Mouse (Mus musculus) midbrain, postnatal 0 days (tissue): ENCODE data around the gene Rrn3. TPM values are rescaled to one million over a fixed set of nuclear protein-coding genes. Genes with fewer than 3 reads are reported as not detected.
"Not testable (repeated sequence)": the region's sequence is repeated elsewhere in the genome, so short reads cannot be mapped to it uniquely, and the experiment has no call there.

Source experiments
- ATAC-seq: fragments of 200-750 bp; cut with Nextera tagmentation; 2 replicates; pipeline ENCODE4 v1.8.0; 2017; ENCODE audit warnings: moderate number of reproducible peaks, mild to moderate bottlenecking, moderate TSS enrichment, moderate library complexity; ENCODE audit not compliant: low FRiP score
- DNase-seq: peaks from one replicate; pipeline ENCODE4 v3.0.0-alpha.2; 2015; ENCODE audit warnings: low spot score
- H3K27ac ChIP-seq: fragments of 300-500 bp; sonication (generic); 2 replicates; pipeline ENCODE4 v1.5.1; 2014; ENCODE audit warnings: low read depth, mild to moderate bottlenecking, low read length, mixed read lengths
- H3K27me3 ChIP-seq: fragments of 300-500 bp; sonication (generic); 2 replicates; pipeline ENCODE4 v1.6.1; 2014; ENCODE audit warnings: low read length, control low read depth, mixed read lengths; ENCODE audit not compliant: insufficient read depth
- H3K36me3 ChIP-seq: fragments of 300-500 bp; sonication (generic); 2 replicates; pipeline ENCODE4 v1.6.1; 2014; ENCODE audit warnings: low read length, control low read depth, mixed read lengths; ENCODE audit not compliant: insufficient read depth
- H3K4me1 ChIP-seq: fragments of 300-500 bp; sonication (generic); 2 replicates; pipeline ENCODE4 v1.6.1; 2014; ENCODE audit warnings: mild to moderate bottlenecking, control low read depth, antibody characterized with exemption, low read length, mixed read lengths; ENCODE audit not compliant: insufficient read depth
- H3K4me2 ChIP-seq: fragments of 300-500 bp; sonication (generic); 2 replicates; pipeline ENCODE4 v1.6.1; 2014; ENCODE audit warnings: low read depth, mild to moderate bottlenecking, low read length, mixed read lengths; ENCODE audit not compliant: poor library complexity, severe bottlenecking
- H3K4me3 ChIP-seq: fragments of 300-500 bp; sonication (generic); 2 replicates; pipeline ENCODE4 v1.5.1; 2014; ENCODE audit warnings: low read depth, mild to moderate bottlenecking, low read length, moderate library complexity
- H3K9ac ChIP-seq: fragments of 300-500 bp; sonication (generic); replicated peaks from 2 replicates; pipeline ENCODE4 v1.6.1; 2014; ENCODE audit warnings: mild to moderate bottlenecking, low read length, moderate library complexity, mixed read lengths; ENCODE audit not compliant: poor library complexity, severe bottlenecking
- H3K9me3 ChIP-seq: fragments of 300-500 bp; sonication (generic); 2 replicates; pipeline ENCODE4 v1.6.1; 2016; ENCODE audit warnings: low read length, control low read depth
- CTCF ChIP-seq: IDR thresholded peaks from 2 replicates; pipeline ENCODE4 v1.5.1; 2016; ENCODE audit warnings: antibody characterized with exemption, mild to moderate bottlenecking
- WGBS: fragments of 180-500 bp; shearing (Covaris S2); extraction: QIAGEN DNeasy Blood & Tissue Kit; methylation state at CpG from one replicate; pipeline ENCODE4 v1.1.7; 2014; 5-methylcytosine and 5-hydroxymethylcytosine counted together
- polyA plus RNA-seq: library from polyadenylated mRNA; unstranded; fragments of >200 nt; fragmentation: Nextera tagmentation; extraction: Ambion mirVana; gene quantifications from 2 replicates; pipeline ENCODE4 v1.2.1, GENCODE M21; 2015
- total RNA-seq: library from RNA; depleted of rRNA; stranded (reverse); fragments of >200 nt; gene quantifications from 2 replicates; pipeline ENCODE4 v1.2.3, GENCODE M21; 2014

Gene Rrn3
- total and polyA plus RNA-seq, 2 experiments from 2014 or later = 77.5 to 80.8 TPM

- DNase-seq (no peak), ATAC-seq (peak; percentile 61)
- no peaks in the 10 kb centered on the region for H3K9me3 ChIP-seq
- H3K9ac ChIP-seq = no peak overlapping the region
- H3K4me2 ChIP-seq = peak overlapping the region; percentile 83
- peaks cover 4% of the 10 kb centered on the region; the same call in 1 of the 2 replicates for H3K4me1 ChIP-seq
- 69% methylated on average over 8 of the region's 8 CpGs for WGBS
- H3K27ac ChIP-seq = no peak overlapping the region
- H3K4me3 ChIP-seq = peak overlapping the region; percentile 56
- TF ChIP-seq CTCF = no peak
- H3K27me3 ChIP-seq = no peaks in the 10 kb centered on the region
- no peaks in the 10 kb centered on the region for H3K36me3 ChIP-seq
Measured at GRCm38 (mm10) chr16:13753986-13754385, 26.5 kb upstream of the Rrn3 start.

- Histone ChIP-seq H3K4me2 (peak overlapping the region; percentile 83), H3K9ac (peak overlapping the region; percentile 55), H3K36me3 (no peaks in the 10 kb centered on the region), H3K27me3 (no peaks in the 10 kb centered on the region), H3K4me1 (peaks cover 4% of the 10 kb centered on the region; the same call in 1 of the 2 replicates), H3K4me3 (peak overlapping the region; percentile 56), H3K27ac (peak overlapping the region; percentile 27), H3K9me3 (no peaks in the 10 kb centered on the region)
- under 1% methylated on average over 65 of the region's 65 CpGs for WGBS
- peak; percentile 97 for ATAC-seq
- peak; percentile 97 for DNase-seq
- TF ChIP-seq CTCF = no peak
Measured at GRCm38 (mm10) chr16:13754400-13755190, 25.9 kb upstream of the Rrn3 start.

GRCm38 (mm10) chr16:13757823-13758222 is 22.7 kb upstream of the Rrn3 start:
- Histone ChIP-seq H3K4me3 (no peak overlapping the region), H3K4me2 (no peak overlapping the region), H3K9ac (no peak overlapping the region), H3K36me3 (no peaks in the 10 kb centered on the region), H3K4me1 (peaks cover 4% of the 10 kb centered on the region; the same call in 1 of the 2 replicates), H3K9me3 (no peaks in the 10 kb centered on the region), H3K27ac (no peak overlapping the region), H3K27me3 (no peaks in the 10 kb centered on the region)
- no peak for TF ChIP-seq CTCF
- DNase-seq = no peak
- 100% methylated on average over 2 of the region's 2 CpGs for WGBS
- ATAC-seq = no peak

GRCm38 (mm10) chr16:13762807-13763206 is 17.7 kb upstream of the Rrn3 start:
- not testable (repeated sequence) for DNase-seq, H3K4me1 ChIP-seq, H3K4me2 ChIP-seq, ATAC-seq, H3K9me3 ChIP-seq, H3K4me3 ChIP-seq, H3K36me3 ChIP-seq, H3K27ac ChIP-seq, H3K27me3 ChIP-seq, H3K9ac ChIP-seq
- WGBS = 84% methylated on average over 1 of the region's 1 CpGs

- ATAC-seq = no peak
Measured at GRCm38 (mm10) chr16:13764519-13764918, 16.0 kb upstream of the Rrn3 start.

GRCm38 (mm10) chr16:13766367-13766766 is 14.1 kb upstream of the Rrn3 start:
- Histone ChIP-seq H3K4me2 (no peak overlapping the region), H3K9ac (no peak overlapping the region), H3K27ac (no peak overlapping the region), H3K4me3 (no peak overlapping the region), H3K27me3 (no peaks in the 10 kb centered on the region), H3K36me3 (no peaks in the 10 kb centered on the region), H3K4me1 (no peaks in the 10 kb centered on the region), H3K9me3 (no peaks in the 10 kb centered on the region)
- DNase-seq = no peak
- no peak for TF ChIP-seq CTCF
- ATAC-seq = no peak

More at GRCm38 (mm10) chr16:13764519-13764918, 16.0 kb upstream of the Rrn3 start:
- Histone ChIP-seq H3K4me2 (no peak overlapping the region), H3K4me3 (no peak overlapping the region), H3K27me3 (no peaks in the 10 kb centered on the region), H3K4me1 (no peaks in the 10 kb centered on the region), H3K27ac (no peak overlapping the region), H3K9me3 (no peaks in the 10 kb centered on the region), H3K9ac (no peak overlapping the region), H3K36me3 (no peaks in the 10 kb centered on the region)
- no peak for TF ChIP-seq CTCF
- WGBS = 71% methylated on average over 3 of the region's 3 CpGs
- no peak for DNase-seq

GRCm38 (mm10) chr16:13771603-13772002 is 8.9 kb upstream of the Rrn3 start:
- not testable (repeated sequence) for H3K4me2 ChIP-seq, H3K27me3 ChIP-seq, H3K36me3 ChIP-seq, H3K9ac ChIP-seq, H3K27ac ChIP-seq, H3K9me3 ChIP-seq, DNase-seq, H3K4me1 ChIP-seq, H3K4me3 ChIP-seq, ATAC-seq
- 86% methylated on average over 4 of the region's 4 CpGs for WGBS

- H3K4me2 ChIP-seq, H3K36me3 ChIP-seq, H3K9me3 ChIP-seq, H3K9ac ChIP-seq, ATAC-seq, H3K27me3 ChIP-seq, H3K27ac ChIP-seq, DNase-seq, H3K4me1 ChIP-seq, H3K4me3 ChIP-seq: not testable (repeated sequence)
- 84% methylated on average over 5 of the region's 5 CpGs for WGBS
Measured at GRCm38 (mm10) chr16:13772051-13772450, 8.5 kb upstream of the Rrn3 start.

GRCm38 (mm10) chr16:13774011-13774410 is 6.5 kb upstream of the Rrn3 start:
- not testable (repeated sequence) for H3K36me3 ChIP-seq, H3K27me3 ChIP-seq, H3K4me2 ChIP-seq, DNase-seq, H3K4me1 ChIP-seq, H3K27ac ChIP-seq, H3K9me3 ChIP-seq, ATAC-seq, H3K9ac ChIP-seq, H3K4me3 ChIP-seq
- 89% methylated on average over 2 of the region's 2 CpGs for WGBS
